Mouse (Mus musculus) midbrain, embryonic 13.5 days (tissue): ENCODE data around the gene Pigu. TPM values are rescaled to one million over a fixed set of nuclear protein-coding genes. Genes with fewer than 3 reads are reported as not detected.
A peak's percentile ranks its signal among the peaks of the same experiment; 100 is the strongest.

ENCODE experiments used
- ATAC-seq: fragments of 200-750 bp; cut with Nextera tagmentation; 2 replicates; pipeline ENCODE4 v1.8.0; 2017; ENCODE audit warnings: mild to moderate bottlenecking, moderate TSS enrichment, moderate library complexity
- H3K27ac ChIP-seq: fragments of 300-500 bp; sonication (generic); 2 replicates; pipeline ENCODE4 v1.5.1; 2015; ENCODE audit warnings: inconsistent platforms, mild to moderate bottlenecking, moderate library complexity
- H3K27me3 ChIP-seq: fragments of 300-500 bp; sonication (generic); 2 replicates; pipeline ENCODE4 v1.6.1; 2015; ENCODE audit warnings: mild to moderate bottlenecking, inconsistent platforms
- H3K36me3 ChIP-seq: fragments of 300-500 bp; sonication (generic); 2 replicates; pipeline ENCODE4 v1.6.1; 2015; ENCODE audit warnings: mild to moderate bottlenecking, inconsistent platforms
- H3K4me1 ChIP-seq: fragments of 300-500 bp; sonication (generic); replicated peaks from 2 replicates; pipeline ENCODE4 v1.6.1; 2015; ENCODE audit warnings: inconsistent platforms
- H3K4me2 ChIP-seq: fragments of 300-500 bp; sonication (generic); replicated peaks from 2 replicates; pipeline ENCODE4 v1.6.1; 2015; ENCODE audit warnings: moderate library complexity, mild to moderate bottlenecking, inconsistent platforms
- H3K4me3 ChIP-seq: fragments of 300-500 bp; sonication (generic); replicated peaks from 2 replicates; pipeline ENCODE4 v1.5.1; 2015; ENCODE audit warnings: mild to moderate bottlenecking, inconsistent platforms
- H3K9ac ChIP-seq: fragments of 300-500 bp; sonication (generic); replicated peaks from 2 replicates; pipeline ENCODE4 v1.6.1; 2015; ENCODE audit warnings: mild to moderate bottlenecking, inconsistent platforms
- H3K9me3 ChIP-seq: fragments of 300-500 bp; sonication (generic); 2 replicates; pipeline ENCODE4 v1.6.1; 2016; ENCODE audit warnings: mild to moderate bottlenecking, inconsistent platforms
- WGBS: fragments of 180-500 bp; shearing (Covaris S2); methylation state at CpG from one replicate; pipeline ENCODE4 v1.1.7; 2015; 5-methylcytosine and 5-hydroxymethylcytosine counted together
- polyA plus RNA-seq: library from polyadenylated mRNA; unstranded; fragments of >200 nt; fragmentation: Nextera tagmentation; extraction: Ambion mirVana; gene quantifications from 2 replicates; pipeline ENCODE4 v1.2.1, GENCODE M21; 2015

The Pigu gene
- polyA plus RNA-seq = 51.8 and 54.5 TPM in 2 replicates

DNA sequence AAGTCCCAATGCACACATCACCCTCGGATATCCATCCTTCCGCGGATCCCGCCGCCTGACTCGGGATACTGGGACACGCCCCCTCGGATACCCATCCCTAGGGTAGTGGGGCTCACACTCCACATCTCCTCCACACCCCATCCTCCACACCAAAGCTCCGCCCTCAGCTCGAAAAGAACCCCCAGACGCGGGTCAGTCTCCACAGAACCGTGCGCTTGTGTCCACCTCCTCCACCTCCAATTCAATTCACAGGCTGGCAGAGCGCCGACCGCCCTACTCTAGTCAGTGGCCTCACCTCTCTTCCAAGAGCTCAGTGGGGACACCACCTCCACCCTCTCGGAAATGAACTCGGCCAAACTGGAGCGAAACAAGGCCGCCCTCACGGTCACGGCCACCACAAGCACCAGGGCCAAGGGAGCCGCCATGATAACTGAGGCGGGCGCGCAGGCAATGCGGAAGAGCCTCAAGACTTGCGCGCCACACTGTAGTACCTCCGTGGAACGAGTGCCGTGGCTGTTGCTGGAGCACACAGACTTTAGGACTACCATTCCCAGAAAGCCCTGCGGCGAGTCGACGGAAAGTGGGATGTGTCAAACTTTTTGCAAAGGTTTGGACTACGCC lies at the start of gene Pigu:
Gene Pigu, minus strand, starts transcription at position 460 of the 621 bp plus-strand sequence.
- peak within 1 kb of the TSS; percentile 82 for H3K4me2 ChIP-seq
- no peaks in the 10 kb centered on the region for H3K27me3 ChIP-seq
- H3K9me3 ChIP-seq = no peaks in the 10 kb centered on the region
- H3K9ac ChIP-seq = peak within 1 kb of the TSS; percentile 80
- under 1% methylated on average over 38 of the region's 38 CpGs for WGBS
- ATAC-seq = peak; percentile 100
- peak within 1 kb of the TSS; percentile 81 for H3K27ac ChIP-seq
- peak within 1 kb of the TSS; percentile 76 for H3K4me3 ChIP-seq
- H3K36me3 ChIP-seq = no peaks in the 10 kb centered on the region
- H3K4me1 ChIP-seq = peaks cover 19% of the 10 kb centered on the region

DNA sequence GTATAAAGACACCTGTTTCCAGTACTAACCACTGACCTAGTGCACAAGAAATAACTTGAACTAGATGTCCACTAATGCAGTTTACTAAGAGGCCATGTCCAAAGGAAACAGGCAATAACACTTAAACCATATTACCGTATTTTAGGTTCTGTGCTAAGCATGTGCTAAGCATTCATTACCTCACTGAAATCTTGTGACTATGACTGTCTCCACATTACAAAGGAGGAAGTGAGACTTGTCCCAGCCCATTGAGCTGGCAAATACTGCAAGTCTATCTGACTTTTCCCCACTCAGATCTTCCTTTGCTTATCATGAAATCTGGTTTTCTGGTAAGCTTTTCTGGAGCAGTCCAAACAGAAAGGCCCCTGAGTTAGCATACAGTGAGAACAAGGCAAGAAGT lies 47.4 kb upstream of the Pigu start:
- Histone ChIP-seq H3K9ac (no peak overlapping the region), H3K4me1 (no peaks in the 10 kb centered on the region), H3K4me2 (no peak overlapping the region), H3K4me3 (no peak overlapping the region), H3K27ac (no peak overlapping the region), H3K36me3 (peaks cover 58% of the 10 kb centered on the region), H3K9me3 (no peaks in the 10 kb centered on the region), H3K27me3 (no peaks in the 10 kb centered on the region)
- no peak for ATAC-seq
- WGBS = 97% methylated on average over 1 of the region's 1 CpGs

GRCm38 (mm10) chr2:155401926-155402325 lies 44.7 kb upstream of the Pigu start:
- Histone ChIP-seq H3K4me1 (no peaks in the 10 kb centered on the region), H3K4me2 (no peak overlapping the region), H3K9ac (no peak overlapping the region), H3K4me3 (no peak overlapping the region), H3K27me3 (no peaks in the 10 kb centered on the region), H3K27ac (no peak overlapping the region), H3K36me3 (peaks cover 53% of the 10 kb centered on the region), H3K9me3 (no peaks in the 10 kb centered on the region)
- ATAC-seq = no peak
- 97% methylated on average over 4 of the region's 4 CpGs for WGBS

GRCm38 (mm10) chr2:155400276-155400675 lies 43.0 kb upstream of the Pigu start:
- no peak overlapping the region for H3K9ac ChIP-seq
- no peaks in the 10 kb centered on the region for H3K9me3 ChIP-seq
- ATAC-seq = no peak
- no peak overlapping the region for H3K27ac ChIP-seq
- H3K4me2 ChIP-seq = no peak overlapping the region
- H3K36me3 ChIP-seq = peaks cover 47% of the 10 kb centered on the region
- H3K4me1 ChIP-seq = no peaks in the 10 kb centered on the region
- no peak overlapping the region for H3K4me3 ChIP-seq
- no peaks in the 10 kb centered on the region for H3K27me3 ChIP-seq

DNA sequence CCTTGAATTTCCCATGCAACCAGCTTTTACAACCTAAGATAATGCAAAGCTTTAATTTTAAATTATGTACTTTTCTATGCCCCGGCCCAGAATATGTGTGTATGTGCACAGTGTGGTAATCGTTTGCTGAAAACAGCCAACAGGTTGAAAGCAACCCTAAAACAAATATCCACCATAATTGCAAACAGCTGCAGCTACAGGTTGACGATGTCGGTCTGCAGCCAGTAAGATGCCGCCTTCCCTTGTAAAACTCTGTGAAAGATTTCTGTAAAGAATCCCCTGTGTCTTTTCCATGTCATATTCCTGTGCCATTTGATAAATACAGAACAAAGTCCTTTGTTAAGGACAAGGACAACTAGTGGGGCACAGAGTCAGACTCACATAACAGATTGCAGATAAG lies 37.4 kb upstream of the Pigu start:
- peaks cover 47% of the 10 kb centered on the region for H3K36me3 ChIP-seq
- H3K27me3 ChIP-seq = no peaks in the 10 kb centered on the region
- no peak overlapping the region for H3K4me3 ChIP-seq
- ATAC-seq = no peak
- no peaks in the 10 kb centered on the region for H3K9me3 ChIP-seq
- H3K9ac ChIP-seq = no peak overlapping the region
- H3K4me2 ChIP-seq = no peak overlapping the region
- H3K4me1 ChIP-seq = no peaks in the 10 kb centered on the region
- 93% methylated on average over 5 of the region's 5 CpGs for WGBS
- H3K27ac ChIP-seq = no peak overlapping the region

DNA sequence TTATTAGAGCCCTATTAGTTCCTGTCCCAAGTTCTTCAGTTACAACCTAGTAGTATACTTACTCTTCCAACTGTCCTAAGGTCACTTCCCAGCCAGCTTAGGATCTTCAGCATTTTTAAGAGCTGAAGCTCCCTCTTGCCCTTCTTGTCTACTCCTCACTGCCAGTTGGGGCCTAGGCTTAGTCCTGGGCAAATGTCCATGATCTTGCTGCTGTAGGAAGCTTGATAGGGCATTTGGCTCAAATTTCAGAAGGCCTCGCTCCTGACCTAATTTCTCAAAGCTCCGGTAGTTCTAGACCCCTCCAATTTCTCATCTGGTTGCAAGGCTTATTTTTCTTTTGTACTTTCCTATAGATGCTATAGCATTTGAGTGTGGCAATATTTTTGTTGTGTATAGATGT lies 31.3 kb upstream of the Pigu start:
- H3K4me1 ChIP-seq = peaks cover 36% of the 10 kb centered on the region
- no peak overlapping the region for H3K4me2 ChIP-seq
- H3K27me3 ChIP-seq = no peaks in the 10 kb centered on the region
- 98% methylated on average over 2 of the region's 2 CpGs for WGBS
- peaks cover 60% of the 10 kb centered on the region for H3K36me3 ChIP-seq
- H3K27ac ChIP-seq = no peak overlapping the region
- H3K9me3 ChIP-seq = no peaks in the 10 kb centered on the region
- ATAC-seq = no peak
- no peak overlapping the region for H3K9ac ChIP-seq
- H3K4me3 ChIP-seq = no peak overlapping the region

DNA sequence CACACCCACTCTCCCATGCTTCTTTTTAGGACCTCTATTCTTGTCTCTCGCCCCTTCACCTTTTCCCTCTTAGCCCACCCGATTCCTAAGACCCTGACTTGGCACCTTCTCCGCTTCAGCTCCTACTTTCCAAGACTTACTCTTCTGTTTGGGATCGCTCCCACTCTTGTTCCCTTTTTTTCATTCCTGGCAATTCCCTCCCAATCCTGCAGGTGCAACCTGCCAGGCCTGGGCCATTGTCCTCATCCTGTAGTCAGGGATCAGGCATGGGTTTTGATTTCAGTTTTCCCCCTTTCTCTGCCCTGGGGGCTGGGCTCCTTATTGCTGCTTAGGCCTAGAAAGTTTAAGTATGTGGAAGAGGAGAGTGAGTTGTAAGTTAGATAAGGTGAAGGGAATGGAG lies 29.8 kb upstream of the Pigu start:
- Histone ChIP-seq H3K27ac (no peak overlapping the region), H3K27me3 (no peaks in the 10 kb centered on the region), H3K4me3 (no peak overlapping the region), H3K4me1 (peaks cover 49% of the 10 kb centered on the region), H3K9me3 (no peaks in the 10 kb centered on the region), H3K36me3 (peaks cover 60% of the 10 kb centered on the region), H3K9ac (peak overlapping the region; percentile 28; the same call in 1 of the 2 replicates), H3K4me2 (no peak overlapping the region)
- no peak for ATAC-seq
- 60% methylated on average over 4 of the region's 4 CpGs for WGBS

DNA sequence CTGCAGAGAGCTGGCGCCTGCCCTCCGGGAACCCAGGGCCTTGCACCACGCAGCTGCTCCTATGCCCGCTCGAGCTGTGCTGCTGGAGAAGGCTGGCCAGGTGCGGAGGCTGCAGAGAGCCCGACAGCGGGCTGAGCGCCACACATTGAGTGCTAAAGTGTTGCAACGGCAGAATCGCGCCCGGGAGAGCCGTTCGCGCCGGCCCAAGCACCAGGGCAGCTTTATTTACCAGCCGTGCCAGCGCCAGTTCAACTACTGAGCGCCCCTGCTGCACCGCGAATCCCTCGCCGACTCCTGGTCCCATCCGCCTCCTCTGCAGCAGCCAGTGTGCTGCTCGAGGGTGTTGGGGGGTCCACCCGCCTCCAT lies 29.3 kb upstream of the Pigu start:
- Histone ChIP-seq H3K4me1 (peaks cover 49% of the 10 kb centered on the region), H3K9ac (peak overlapping the region; percentile 48)

DNA sequence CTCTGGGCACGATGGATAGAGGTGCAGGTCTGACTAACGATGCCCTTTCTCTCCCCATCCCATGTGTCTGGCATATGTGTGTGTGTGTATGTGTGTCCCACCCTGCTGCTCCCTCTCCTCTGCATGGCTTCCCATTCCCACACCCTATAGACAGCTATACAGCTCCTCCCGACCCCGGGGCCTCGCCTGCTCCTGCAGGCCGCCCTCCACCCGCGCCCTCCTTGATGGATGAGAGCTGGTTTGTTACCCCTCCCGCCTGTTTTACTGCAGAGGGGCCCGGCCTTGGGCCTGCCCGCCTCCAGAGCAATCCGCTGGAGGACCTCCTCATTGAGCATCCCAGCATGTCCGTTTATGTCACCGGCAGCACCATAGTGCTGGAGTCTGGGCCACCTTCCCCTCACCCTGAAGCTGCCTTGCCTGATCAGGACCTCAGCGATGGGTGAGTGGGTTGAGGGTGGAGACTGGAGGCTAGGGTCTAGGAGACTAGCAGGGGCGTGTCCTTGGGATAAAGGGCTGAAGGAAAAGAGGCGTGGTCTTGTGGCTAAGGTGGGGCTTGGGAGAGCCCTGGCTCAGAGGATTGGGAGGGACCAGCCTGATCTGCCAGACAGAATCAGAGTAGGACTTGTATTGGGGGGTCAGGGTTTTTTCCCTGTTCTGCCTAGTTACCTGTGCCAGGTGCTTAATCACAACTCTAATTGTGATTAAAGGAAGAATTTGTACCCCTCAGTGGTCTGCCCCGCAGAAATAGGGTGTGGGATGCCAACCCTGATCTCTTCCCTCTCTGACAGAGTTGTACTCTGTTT lies 28.7 kb upstream of the Pigu start:
- H3K4me2 ChIP-seq = peak overlapping the region; percentile 38

More for the DNA sequence above, 29.3 kb upstream of the Pigu start:
- ATAC-seq = no peak
- WGBS = 9% methylated on average over 27 of the region's 27 CpGs
- no peaks in the 10 kb centered on the region for H3K9me3 ChIP-seq
- H3K4me3 ChIP-seq = no peak overlapping the region
- no peak overlapping the region for H3K27ac ChIP-seq
- H3K27me3 ChIP-seq = no peaks in the 10 kb centered on the region
- H3K36me3 ChIP-seq = peaks cover 59% of the 10 kb centered on the region
- H3K4me2 ChIP-seq = peak overlapping the region; percentile 38

GRCm38 (mm10) chr2:155385090-155385489 lies 27.9 kb upstream of the Pigu start:
- Histone ChIP-seq H3K27me3 (no peaks in the 10 kb centered on the region), H3K4me2 (peak overlapping the region; percentile 38), H3K4me3 (peak overlapping the region; percentile 13), H3K9ac (peak overlapping the region; percentile 48), H3K27ac (peak overlapping the region; percentile 32; the same call in 1 of the 2 replicates), H3K9me3 (no peaks in the 10 kb centered on the region), H3K4me1 (peaks cover 58% of the 10 kb centered on the region), H3K36me3 (peaks cover 47% of the 10 kb centered on the region)
- WGBS = 23% methylated on average over 7 of the region's 7 CpGs
- ATAC-seq = no peak

More for the DNA sequence above, 28.7 kb upstream of the Pigu start:
- Histone ChIP-seq H3K27me3 (no peaks in the 10 kb centered on the region), H3K4me1 (peaks cover 50% of the 10 kb centered on the region), H3K4me3 (peak overlapping the region; percentile 13), H3K36me3 (peaks cover 54% of the 10 kb centered on the region), H3K27ac (peak overlapping the region; percentile 32), H3K9ac (peak overlapping the region; percentile 48), H3K9me3 (no peaks in the 10 kb centered on the region)
- WGBS = 45% methylated on average over 18 of the region's 18 CpGs
- no peak for ATAC-seq

- 92% methylated on average over 2 of the region's 2 CpGs for WGBS
- peaks cover 27% of the 10 kb centered on the region for H3K36me3 ChIP-seq
- peak overlapping the region; percentile 79 for H3K4me2 ChIP-seq
- no peak overlapping the region; the same call in 1 of the 2 replicates for H3K27ac ChIP-seq
- H3K27me3 ChIP-seq = peaks cover 2% of the 10 kb centered on the region; the same call in 1 of the 2 replicates
- H3K4me3 ChIP-seq = peak overlapping the region; percentile 68
- no peak for ATAC-seq
- peaks cover 61% of the 10 kb centered on the region for H3K4me1 ChIP-seq
- peak overlapping the region; percentile 93 for H3K9ac ChIP-seq
- no peaks in the 10 kb centered on the region for H3K9me3 ChIP-seq
Observed at GRCm38 (mm10) chr2:155382791-155383438, 25.7 kb upstream of the Pigu start.

DNA sequence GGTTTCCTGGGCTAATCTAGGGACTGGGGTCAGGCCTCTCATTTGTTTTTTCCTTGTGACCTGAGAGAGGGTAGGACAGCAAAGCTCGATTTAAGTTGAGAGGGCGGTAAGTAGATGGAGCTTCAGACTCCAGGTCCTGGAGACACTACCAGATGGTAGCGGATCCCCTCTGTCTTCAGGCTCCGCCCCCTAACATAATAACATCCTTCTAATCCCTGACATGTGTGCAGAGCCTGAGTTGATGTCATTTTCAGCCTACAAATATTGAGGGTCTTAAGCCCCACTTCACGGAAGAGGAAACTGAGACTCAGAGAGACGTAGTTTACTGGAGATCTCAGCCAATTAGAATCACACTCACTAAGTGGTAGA lies 25.1 kb upstream of the Pigu start:
- 14% methylated on average over 6 of the region's 6 CpGs for WGBS
- Histone ChIP-seq H3K9me3 (no peaks in the 10 kb centered on the region), H3K36me3 (peaks cover 21% of the 10 kb centered on the region), H3K27me3 (peaks cover 2% of the 10 kb centered on the region; the same call in 1 of the 2 replicates), H3K4me3 (peak overlapping the region; percentile 68), H3K4me2 (peak overlapping the region; percentile 79), H3K4me1 (peaks cover 61% of the 10 kb centered on the region), H3K27ac (peak overlapping the region; percentile 99), H3K9ac (peak overlapping the region; percentile 93)
- peak; percentile 36 for ATAC-seq
